Mouse (Mus musculus) megakaryocyte, embryonic 14.5 days (primary cell): ENCODE results near the gene Cope.

Experiments
- FLI1 ChIP-seq: IDR thresholded peaks from 2 replicates; pipeline ENCODE4 v1.6.1; 2012; ENCODE audit warnings: low read length, inconsistent platforms, mixed read lengths
- GATA1 ChIP-seq: IDR thresholded peaks from 3 replicates; pipeline ENCODE4 v1.6.1; 2012; ENCODE audit warnings: mixed read lengths, low read length, inconsistent platforms, borderline replicate concordance

DNA sequence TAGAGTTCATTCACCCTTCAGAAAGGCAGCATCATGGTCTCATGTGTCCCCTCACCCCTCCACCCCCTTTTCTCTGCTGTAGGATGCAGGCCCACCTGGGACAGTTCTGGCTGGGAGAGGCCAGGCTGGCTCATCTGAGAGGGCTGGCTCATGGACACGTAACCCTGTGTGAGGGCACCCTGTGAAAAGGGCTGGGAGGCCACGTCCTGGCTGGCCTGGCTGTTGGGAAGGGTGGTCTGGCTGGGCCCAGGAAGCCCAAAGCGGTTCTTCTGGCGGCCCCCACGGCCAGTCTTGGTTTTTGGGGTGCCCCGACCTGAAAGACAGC lies 30.5 kb downstream of the Cope start:
- TF ChIP-seq GATA1: no peak
- TF ChIP-seq FLI1: no peak
